Mouse (Mus musculus): ENCODE data around the gene Cfap61. TPM values are rescaled to one million over a fixed set of nuclear protein-coding genes. Genes with fewer than 3 reads are reported as not detected.

Gene Cfap61
- polyA plus RNA-seq, 1 experiment from 2014 or later: not detected

GRCm38 (mm10) chr2:145950239-145950638, 15.7 kb downstream of the Cfap61 start:
- H3K9me3 ChIP-seq (replicated peaks): no peaks in the 10 kb centered on the region
- no peaks in the 10 kb centered on the region for H3K27me3 ChIP-seq
- H3K36me3 ChIP-seq (replicated peaks): no peaks in the 10 kb centered on the region
- H3K4me2 ChIP-seq: no peak overlapping the region
- H3K27ac ChIP-seq (replicated peaks): no peak overlapping the region
- H3K9ac ChIP-seq: no peak overlapping the region
- 54% methylated on average over 10 of the region's 10 CpGs for WGBS (ENCODE audit: insufficient replicate concordance)
- H3K4me1 ChIP-seq (replicated peaks): no peaks in the 10 kb centered on the region
- H3K4me3 ChIP-seq (replicated peaks): no peak overlapping the region
- ATAC-seq (ENCODE audit: insufficient read depth): no peak

GRCm38 (mm10) chr2:145952726-145953125, 18.1 kb downstream of the Cfap61 start:
- Histone ChIP-seq H3K9me3 (replicated peaks) (no peaks in the 10 kb centered on the region), H3K4me1 (replicated peaks) (no peaks in the 10 kb centered on the region), H3K4me3 (replicated peaks) (no peak overlapping the region), H3K9ac (no peak overlapping the region), H3K27me3 (no peaks in the 10 kb centered on the region), H3K36me3 (replicated peaks) (no peaks in the 10 kb centered on the region), H3K27ac (replicated peaks) (no peak overlapping the region), H3K4me2 (no peak overlapping the region)
- no peak for ATAC-seq (ENCODE audit: insufficient read depth)
- 60% methylated on average over 5 of the region's 5 CpGs for WGBS (ENCODE audit: insufficient replicate concordance)

GRCm38 (mm10) chr2:145955844-145956243, 21.3 kb downstream of the Cfap61 start:
- Histone ChIP-seq H3K36me3 (replicated peaks) (no peaks in the 10 kb centered on the region), H3K27me3 (no peaks in the 10 kb centered on the region), H3K4me3 (replicated peaks) (no peak overlapping the region), H3K9ac (no peak overlapping the region), H3K4me2 (no peak overlapping the region), H3K27ac (replicated peaks) (no peak overlapping the region), H3K9me3 (replicated peaks) (no peaks in the 10 kb centered on the region), H3K4me1 (replicated peaks) (no peaks in the 10 kb centered on the region)
- WGBS (ENCODE audit: insufficient replicate concordance): 68% methylated on average over 10 of the region's 10 CpGs
- ATAC-seq (ENCODE audit: insufficient read depth): no peak

- Histone ChIP-seq H3K36me3 (replicated peaks) (no peaks in the 10 kb centered on the region), H3K9ac (no peak overlapping the region), H3K27ac (replicated peaks) (no peak overlapping the region), H3K4me3 (replicated peaks) (no peak overlapping the region), H3K27me3 (no peaks in the 10 kb centered on the region), H3K4me2 (no peak overlapping the region), H3K9me3 (replicated peaks) (no peaks in the 10 kb centered on the region), H3K4me1 (replicated peaks) (no peaks in the 10 kb centered on the region)
- WGBS (ENCODE audit: insufficient replicate concordance): 51% methylated on average over 5 of the region's 5 CpGs
- no peak for ATAC-seq (ENCODE audit: insufficient read depth)
Observed at GRCm38 (mm10) chr2:145956318-145956717, 21.7 kb downstream of the Cfap61 start.

GRCm38 (mm10) chr2:145957450-145957849, 22.9 kb downstream of the Cfap61 start:
- no peak overlapping the region for H3K4me2 ChIP-seq
- 12% methylated on average over 4 of the region's 4 CpGs for WGBS (ENCODE audit: insufficient replicate concordance)
- no peaks in the 10 kb centered on the region for H3K27me3 ChIP-seq
- no peak overlapping the region for H3K27ac ChIP-seq (replicated peaks)
- H3K36me3 ChIP-seq (replicated peaks): no peaks in the 10 kb centered on the region
- no peak for ATAC-seq (ENCODE audit: insufficient read depth)
- H3K9me3 ChIP-seq (replicated peaks): no peaks in the 10 kb centered on the region
- H3K9ac ChIP-seq: no peak overlapping the region
- H3K4me3 ChIP-seq (replicated peaks): no peak overlapping the region
- H3K4me1 ChIP-seq (replicated peaks): no peaks in the 10 kb centered on the region

DNA sequence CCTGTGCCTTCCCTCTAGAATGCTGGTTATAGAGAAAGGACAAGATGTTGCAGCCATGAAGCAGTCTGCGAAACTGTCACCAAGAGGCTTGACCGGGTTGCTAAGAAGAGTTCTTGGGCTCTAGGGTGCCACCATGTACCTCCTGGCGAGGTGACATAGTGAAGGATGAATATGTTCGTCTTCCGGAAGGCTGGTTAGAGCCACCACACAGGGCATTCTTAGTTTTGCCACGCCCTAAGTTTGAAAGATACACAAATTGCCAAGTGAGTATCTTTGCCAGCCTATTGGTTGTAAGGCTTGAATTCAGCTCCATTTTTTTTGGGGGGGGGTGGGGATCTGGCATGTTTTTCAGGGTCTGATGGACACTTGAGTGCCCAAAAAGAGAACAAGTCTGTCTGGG, 23.5 kb downstream of the Cfap61 start:
- H3K4me1 ChIP-seq (replicated peaks): no peaks in the 10 kb centered on the region
- no peak for ATAC-seq (ENCODE audit: insufficient read depth)
- H3K9me3 ChIP-seq (replicated peaks): no peaks in the 10 kb centered on the region
- H3K27ac ChIP-seq (replicated peaks): no peak overlapping the region
- H3K36me3 ChIP-seq (replicated peaks): no peaks in the 10 kb centered on the region
- no peak overlapping the region for H3K4me3 ChIP-seq (replicated peaks)
- H3K27me3 ChIP-seq: no peaks in the 10 kb centered on the region
- WGBS (ENCODE audit: insufficient replicate concordance): 60% methylated on average over 6 of the region's 6 CpGs
- H3K4me2 ChIP-seq: no peak overlapping the region
- H3K9ac ChIP-seq: no peak overlapping the region

DNA sequence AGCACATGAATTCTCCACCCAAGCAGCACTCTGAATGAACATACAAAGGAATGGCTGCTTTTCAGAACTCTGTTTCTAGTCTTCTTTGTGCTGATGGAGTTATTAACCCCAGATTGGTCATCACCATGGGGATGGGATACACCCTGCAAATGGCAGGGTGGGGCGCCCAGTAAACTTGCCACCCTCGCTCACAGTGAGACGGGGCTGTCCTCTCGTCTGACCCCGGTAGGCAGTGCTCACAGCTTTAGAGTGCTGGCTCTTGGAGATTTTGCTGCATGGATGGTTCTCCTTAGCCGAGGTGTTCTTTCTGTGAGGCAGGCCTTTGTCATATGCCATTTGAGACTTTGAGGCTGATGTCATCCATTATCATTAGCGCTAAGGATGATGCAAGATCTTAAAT, 24.0 kb downstream of the Cfap61 start:
- ATAC-seq (ENCODE audit: insufficient read depth): no peak
- Histone ChIP-seq H3K27ac (replicated peaks) (no peak overlapping the region), H3K4me3 (replicated peaks) (no peak overlapping the region), H3K4me1 (replicated peaks) (no peaks in the 10 kb centered on the region), H3K9ac (no peak overlapping the region), H3K27me3 (no peaks in the 10 kb centered on the region), H3K36me3 (replicated peaks) (no peaks in the 10 kb centered on the region), H3K4me2 (no peak overlapping the region), H3K9me3 (replicated peaks) (no peaks in the 10 kb centered on the region)
- 74% methylated on average over 7 of the region's 7 CpGs for WGBS (ENCODE audit: insufficient replicate concordance)

GRCm38 (mm10) chr2:145961861-145962260, 27.3 kb downstream of the Cfap61 start:
- Histone ChIP-seq H3K27me3 (no peaks in the 10 kb centered on the region), H3K36me3 (replicated peaks) (no peaks in the 10 kb centered on the region), H3K9ac (no peak overlapping the region), H3K4me3 (replicated peaks) (no peak overlapping the region), H3K9me3 (replicated peaks) (no peaks in the 10 kb centered on the region), H3K4me1 (replicated peaks) (no peaks in the 10 kb centered on the region), H3K27ac (replicated peaks) (no peak overlapping the region), H3K4me2 (no peak overlapping the region)
- ATAC-seq (ENCODE audit: insufficient read depth): no peak
- 59% methylated on average over 5 of the region's 5 CpGs for WGBS (ENCODE audit: insufficient replicate concordance)

DNA sequence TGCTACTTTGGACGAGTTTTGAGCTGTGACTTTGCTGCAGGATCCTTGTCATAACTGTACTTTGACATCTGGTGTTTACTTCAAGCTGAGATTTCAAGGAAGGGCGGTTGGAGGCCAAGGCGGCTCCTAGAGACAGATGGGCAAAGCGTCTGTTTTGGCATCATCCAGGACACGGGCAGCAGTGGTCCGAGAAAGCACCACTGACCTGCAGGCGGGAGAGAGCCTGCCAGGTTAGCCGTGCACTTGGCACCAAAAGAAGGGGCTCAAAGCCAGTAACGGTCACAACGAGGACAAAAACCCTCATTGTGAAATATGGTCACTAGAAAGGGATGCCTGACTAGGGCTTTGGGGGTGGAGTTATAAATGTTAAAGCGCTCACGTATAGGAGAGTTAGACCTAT, 36.2 kb downstream of the Cfap61 start:
- WGBS (ENCODE audit: insufficient replicate concordance): 72% methylated on average over 12 of the region's 12 CpGs
- ATAC-seq (ENCODE audit: insufficient read depth): no peak
- H3K4me2 ChIP-seq: no peak overlapping the region
- H3K27me3 ChIP-seq: no peaks in the 10 kb centered on the region
- no peak overlapping the region for H3K9ac ChIP-seq
- H3K27ac ChIP-seq (replicated peaks): no peak overlapping the region
- no peaks in the 10 kb centered on the region for H3K9me3 ChIP-seq (replicated peaks)
- H3K36me3 ChIP-seq (replicated peaks): no peaks in the 10 kb centered on the region
- H3K4me3 ChIP-seq (replicated peaks): no peak overlapping the region
- H3K4me1 ChIP-seq (replicated peaks): no peaks in the 10 kb centered on the region

- Histone ChIP-seq H3K36me3 (replicated peaks) (no peaks in the 10 kb centered on the region), H3K9me3 (replicated peaks) (no peaks in the 10 kb centered on the region), H3K27ac (replicated peaks) (no peak overlapping the region), H3K9ac (no peak overlapping the region), H3K27me3 (no peaks in the 10 kb centered on the region), H3K4me1 (replicated peaks) (no peaks in the 10 kb centered on the region), H3K4me3 (replicated peaks) (no peak overlapping the region), H3K4me2 (no peak overlapping the region)
- no peak for ATAC-seq (ENCODE audit: insufficient read depth)
- 78% methylated on average over 20 of the region's 20 CpGs for WGBS (ENCODE audit: insufficient replicate concordance)
Observed at GRCm38 (mm10) chr2:145971237-145972010, 36.8 kb downstream of the Cfap61 start.

DNA sequence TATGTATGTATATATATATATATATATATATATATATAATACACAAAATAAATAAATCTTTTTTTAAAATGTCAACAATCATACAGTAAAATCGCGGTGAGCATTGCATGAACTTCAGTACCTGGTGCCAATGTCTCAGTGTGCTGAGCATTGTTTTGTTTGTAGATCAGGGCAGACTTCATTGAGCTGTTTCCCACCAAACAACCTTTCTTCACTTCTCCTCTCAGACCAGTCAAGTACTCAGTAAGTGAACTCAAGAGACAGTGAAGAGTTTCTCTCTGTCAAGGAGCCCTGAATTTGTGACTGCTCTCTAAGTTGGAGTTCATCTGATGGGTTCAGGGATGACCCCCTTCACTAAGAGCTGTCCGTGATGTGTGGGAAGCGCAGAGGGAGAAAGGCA, 38.0 kb downstream of the Cfap61 start:
- Histone ChIP-seq H3K4me1 (replicated peaks) (no peaks in the 10 kb centered on the region), H3K4me2 (no peak overlapping the region), H3K9me3 (replicated peaks) (no peaks in the 10 kb centered on the region), H3K27me3 (no peaks in the 10 kb centered on the region), H3K4me3 (replicated peaks) (no peak overlapping the region), H3K27ac (replicated peaks) (no peak overlapping the region), H3K36me3 (replicated peaks) (no peaks in the 10 kb centered on the region), H3K9ac (no peak overlapping the region)
- ATAC-seq (ENCODE audit: insufficient read depth): no peak
- WGBS (ENCODE audit: insufficient replicate concordance): 82% methylated on average over 4 of the region's 4 CpGs

GRCm38 (mm10) chr2:145979616-145980015, 45.0 kb downstream of the Cfap61 start:
- Histone ChIP-seq H3K9ac (no peak overlapping the region), H3K36me3 (replicated peaks) (no peaks in the 10 kb centered on the region), H3K27me3 (no peaks in the 10 kb centered on the region), H3K9me3 (replicated peaks) (no peaks in the 10 kb centered on the region), H3K4me3 (replicated peaks) (no peak overlapping the region), H3K4me2 (no peak overlapping the region), H3K27ac (replicated peaks) (no peak overlapping the region), H3K4me1 (replicated peaks) (no peaks in the 10 kb centered on the region)
- 64% methylated on average over 4 of the region's 4 CpGs for WGBS (ENCODE audit: insufficient replicate concordance)
- no peak for ATAC-seq (ENCODE audit: insufficient read depth)

Measured in liver, embryonic 15.5 days (tissue).